Mouse (Mus musculus) lung, adult 10 weeks (tissue): Measurements from ENCODE around the gene Jakmip3. TPM values are rescaled to one million over a fixed set of nuclear protein-coding genes. Genes with fewer than 3 reads are reported as not detected.

Experiments used
- polyA plus RNA-seq: library from polyadenylated mRNA; stranded (reverse); fragments of 350-450 nt; fragmentation: Illumina TruSeq; extraction: RNeasy Lipid Tissue Mini Kit (QIAGEN cat#74804); gene quantifications from one replicate; pipeline ENCODE4 v1.2.3, GENCODE M21; 2014; ENCODE audit warnings: low read depth, low replicate concordance; ENCODE audit not compliant: insufficient read depth

Gene Jakmip3
- not detected for polyA plus RNA-seq

DNA sequence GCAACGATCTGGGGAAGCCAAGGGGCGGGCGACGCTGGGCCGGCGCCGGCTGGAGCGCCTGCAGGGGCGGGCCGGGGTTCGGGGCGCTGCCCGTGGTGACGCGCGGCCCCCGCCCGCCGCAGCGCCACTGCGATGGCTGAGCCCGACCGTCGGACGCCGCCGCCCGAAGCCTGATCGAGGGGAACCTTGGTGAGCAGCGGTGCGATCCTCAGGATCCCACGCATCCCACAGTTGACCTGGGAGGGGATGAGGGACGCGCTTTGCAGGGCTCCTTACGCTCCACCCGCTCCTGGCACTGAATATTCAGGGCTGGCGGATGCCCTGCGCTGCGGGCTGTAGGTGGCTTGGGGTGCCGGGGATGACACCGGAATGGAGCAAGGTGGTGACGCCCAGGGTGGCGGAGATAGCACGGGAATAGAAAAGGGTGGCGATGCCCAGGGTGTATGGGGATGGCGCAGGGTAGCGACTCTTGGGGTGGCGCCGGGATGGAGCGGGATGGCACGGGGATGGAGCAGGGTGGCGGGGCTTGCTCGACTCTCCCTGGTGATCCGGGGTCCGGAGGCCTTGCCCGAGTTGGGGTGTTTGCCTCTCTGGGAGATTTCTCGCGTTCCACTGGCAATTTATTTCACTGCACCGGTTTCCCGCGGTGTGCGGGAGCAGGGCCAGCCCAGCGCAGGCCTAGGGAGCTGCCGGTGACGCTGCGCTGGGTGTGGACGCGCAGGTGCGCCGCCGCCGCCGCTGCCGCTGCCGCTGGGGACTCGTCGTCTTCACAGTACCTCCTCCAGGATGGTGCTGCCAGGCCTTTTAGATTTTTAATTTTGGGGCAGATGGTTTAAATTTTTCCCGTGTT lies at the start of gene Jakmip3:
TSS of gene Jakmip3 (plus strand) at position 119 of the 850 bp plus-strand sequence.

DNA sequence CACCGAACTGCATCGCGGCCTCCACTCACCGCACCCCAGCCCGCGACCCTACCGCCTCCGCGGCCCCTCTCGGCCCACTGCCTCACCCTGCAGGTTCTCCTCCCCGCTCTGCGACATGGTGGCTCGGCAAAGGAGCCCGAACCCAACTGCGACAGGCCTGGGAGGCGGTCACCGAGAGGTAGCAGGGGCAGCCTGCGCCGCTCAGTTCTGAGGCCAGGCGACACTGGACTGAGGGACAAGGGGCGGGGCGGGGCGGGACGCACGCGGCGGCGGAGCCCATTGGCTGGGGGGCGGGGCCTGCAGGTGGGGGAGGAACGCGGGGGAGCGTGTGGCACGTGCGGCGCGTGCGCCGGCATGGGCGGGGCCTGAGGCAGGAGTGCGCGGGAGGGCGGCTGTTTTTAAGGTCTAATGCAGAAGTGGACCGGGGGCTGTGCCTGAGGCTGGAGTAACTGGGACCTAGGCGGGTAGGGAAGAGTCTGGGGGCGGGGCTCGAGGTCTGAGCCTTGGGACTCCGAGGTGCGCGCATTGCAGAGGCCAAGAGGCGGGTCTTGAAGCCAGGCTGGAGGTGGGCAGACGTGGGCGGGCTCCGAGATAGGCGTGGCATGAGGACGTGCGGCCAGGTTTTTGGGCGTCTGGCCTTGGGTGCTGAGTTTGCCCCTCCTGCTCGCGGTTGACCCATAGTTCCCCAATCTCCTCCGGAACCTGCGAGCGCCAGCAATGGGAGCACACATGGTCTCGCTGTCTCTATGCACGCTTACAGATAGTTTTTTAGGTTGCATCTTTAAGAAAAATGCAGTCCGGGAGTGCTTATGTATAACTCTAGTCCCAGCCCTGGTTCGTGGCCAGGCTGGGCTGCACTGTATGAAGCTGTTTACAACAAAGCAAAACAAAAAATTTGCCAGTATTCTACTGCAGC lies 31.0 kb upstream of the Jakmip3 start, which contains the start of gene Bnip3:
TSS of gene Bnip3 (minus strand) at position 243 of the 916 bp plus-strand sequence.

DNA sequence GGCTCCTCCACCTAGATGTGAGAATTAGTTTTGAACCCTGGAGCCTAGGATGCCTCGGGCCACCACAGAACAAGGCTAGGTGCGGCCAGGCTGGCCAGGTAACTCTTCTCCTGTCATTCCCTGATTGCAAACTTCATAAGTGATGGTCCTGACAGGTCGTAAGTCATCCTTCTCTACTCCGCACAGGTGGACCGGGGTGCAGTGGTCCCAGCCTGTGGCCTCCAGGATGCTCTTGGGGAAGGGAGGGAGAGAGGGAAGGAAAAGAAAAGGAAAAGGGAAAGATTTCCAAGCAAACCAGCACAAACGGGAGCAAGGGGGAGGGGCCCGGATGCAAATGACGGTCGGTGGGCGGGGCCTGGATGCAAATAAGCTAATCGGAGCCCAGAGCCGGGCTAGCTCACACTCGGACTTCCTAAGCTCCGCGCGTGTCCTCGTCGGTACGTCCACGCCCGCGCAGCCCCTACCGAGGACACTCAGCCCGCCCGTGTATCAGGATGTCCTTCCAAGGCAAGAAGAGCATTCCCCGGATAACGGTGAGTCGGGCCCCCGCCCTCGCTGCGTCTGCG lies 145.2 kb downstream of the Jakmip3 start, which contains the start of gene Dpysl4:
TSS of gene Dpysl4 (plus strand) at position 373 of the 566 bp plus-strand sequence.

Other genes starting within 250 kb of the Jakmip3 start
- 28.1 TPM for gene Ppp2r2d, start 94.7 kb upstream of the Jakmip3 start, polyA plus RNA-seq
- gene Mapk1ip1, start 94.5 kb upstream of the Jakmip3 start, polyA plus RNA-seq = 15.2 TPM
- gene Bnip3, start 31.2 kb upstream of the Jakmip3 start, polyA plus RNA-seq = 74.8 TPM
- not detected for gene Dpysl4, start 145.3 kb downstream of the Jakmip3 start, polyA plus RNA-seq